Mouse (Mus musculus): ENCODE data around the gene Fkbp6.
"Not testable (repeated sequence)": the region's sequence is repeated elsewhere in the genome, so short reads cannot be mapped to it uniquely, and the experiment has no call there.

Fkbp6 gene

DNA sequence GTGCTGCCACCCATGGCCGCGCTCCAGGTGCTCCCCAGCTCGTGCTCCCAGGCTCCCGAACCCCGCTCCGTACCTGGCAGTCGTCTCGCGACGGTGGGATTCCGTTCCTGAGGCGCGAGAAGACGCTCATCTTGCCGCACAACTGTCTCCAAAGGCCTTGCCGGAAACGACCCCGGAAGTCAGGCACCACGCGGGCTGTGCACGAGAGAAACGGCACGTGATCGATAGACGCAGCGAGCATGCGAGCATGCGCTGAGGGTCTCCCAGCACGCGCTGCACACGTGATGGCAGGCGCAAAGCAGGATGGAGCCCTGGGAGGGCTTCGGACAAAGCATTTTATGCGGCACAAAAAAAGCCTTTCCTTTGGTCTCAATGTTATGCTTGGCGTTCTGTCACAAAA, at the start of gene Fkbp6:
TSS of gene Fkbp6 (minus strand) at position 183 of the 400 bp plus-strand sequence.
- DNase-seq (ENCODE audit: low spot score in 2 of 2) = no peak

DNA sequence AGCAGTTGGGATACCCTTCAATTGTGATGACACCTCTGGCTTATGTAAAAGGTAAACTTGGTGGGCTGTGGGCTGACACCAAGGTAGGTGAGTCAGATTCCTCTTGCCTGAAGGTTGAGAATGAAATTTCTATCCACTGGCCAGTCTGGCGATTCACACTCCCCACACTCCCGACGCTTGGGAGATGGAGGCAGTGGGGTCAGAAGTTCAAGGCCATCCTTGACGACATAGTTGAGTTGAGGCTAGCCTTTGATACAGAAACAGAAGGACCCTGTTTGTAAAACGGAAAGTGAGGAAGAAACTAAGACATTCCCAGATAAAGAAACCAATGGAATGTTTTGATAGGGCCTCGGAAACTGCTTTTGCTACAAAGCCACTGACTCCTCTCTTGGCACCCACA, 49.5 kb upstream of the Fkbp6 start:
- DNase-seq (ENCODE audit: low spot score in 2 of 2) = no peak

DNA sequence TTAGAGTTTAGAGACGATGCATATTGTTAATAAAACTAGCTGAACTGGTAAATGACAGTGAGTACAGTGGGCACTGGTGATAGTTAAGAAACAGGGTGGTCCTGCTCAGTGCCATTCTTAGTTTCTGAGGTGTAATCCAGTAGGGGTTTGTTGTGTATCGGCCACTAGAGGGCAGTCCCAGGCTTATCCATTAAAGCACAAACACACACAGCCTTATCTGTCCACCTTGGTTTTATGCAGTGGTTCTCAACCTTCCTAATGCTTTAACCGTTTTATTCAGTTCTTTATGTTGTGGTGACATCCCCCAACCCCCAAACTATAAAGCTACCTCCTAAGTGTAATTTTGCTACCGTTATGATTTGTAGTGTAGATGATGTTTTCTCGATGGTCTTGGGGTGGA, 46.0 kb upstream of the Fkbp6 start:
- DNase-seq (ENCODE audit: low spot score in 2 of 2) = no peak

DNA sequence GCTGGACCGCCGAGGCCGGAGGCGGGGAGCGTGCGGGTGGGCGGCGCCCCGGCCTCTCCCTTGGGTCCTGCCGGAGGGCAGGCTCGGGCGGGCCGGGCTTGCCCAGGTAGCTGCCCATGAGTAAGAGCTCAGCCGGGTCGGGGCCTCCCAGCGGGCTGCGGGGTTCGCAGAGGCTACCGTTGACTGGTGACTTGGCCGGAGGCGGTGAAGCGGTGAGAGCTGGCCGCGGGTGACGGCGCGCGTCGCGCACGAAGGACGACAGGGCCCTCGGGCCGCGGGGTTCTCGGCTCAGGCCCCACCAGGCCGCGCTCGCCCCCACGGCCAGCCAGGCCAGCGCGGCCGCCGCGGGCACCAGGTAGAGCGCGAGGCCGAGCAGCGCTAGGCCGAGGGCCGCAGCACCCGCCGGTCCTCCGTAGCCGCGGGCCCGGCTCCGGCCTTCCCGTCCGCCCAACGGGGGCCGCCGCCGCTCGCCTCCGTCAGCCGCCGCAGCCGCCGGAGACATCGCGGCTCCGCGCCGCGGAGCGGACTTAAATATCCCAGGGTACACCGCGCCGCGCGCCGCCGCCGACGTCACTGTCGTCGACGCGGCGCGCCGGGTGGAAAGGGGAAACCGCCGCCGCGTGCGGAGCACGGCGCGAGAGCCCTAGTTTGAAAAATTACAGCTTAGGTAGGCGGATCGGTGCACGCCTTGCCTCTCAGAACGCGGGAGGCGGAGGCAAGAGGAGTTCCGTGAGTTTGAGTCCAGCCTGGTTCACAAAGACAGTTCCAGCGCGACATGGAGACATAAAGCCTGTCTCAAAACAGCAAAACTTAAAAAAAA, 44.4 kb upstream of the Fkbp6 start, which contains the start of gene Pom121:
TSS of gene Pom121 (minus strand) at position 543 of the 820 bp plus-strand sequence.
- peak; percentile 62 to 76 for DNase-seq (ENCODE audit: low spot score in 2 of 2)

DNA sequence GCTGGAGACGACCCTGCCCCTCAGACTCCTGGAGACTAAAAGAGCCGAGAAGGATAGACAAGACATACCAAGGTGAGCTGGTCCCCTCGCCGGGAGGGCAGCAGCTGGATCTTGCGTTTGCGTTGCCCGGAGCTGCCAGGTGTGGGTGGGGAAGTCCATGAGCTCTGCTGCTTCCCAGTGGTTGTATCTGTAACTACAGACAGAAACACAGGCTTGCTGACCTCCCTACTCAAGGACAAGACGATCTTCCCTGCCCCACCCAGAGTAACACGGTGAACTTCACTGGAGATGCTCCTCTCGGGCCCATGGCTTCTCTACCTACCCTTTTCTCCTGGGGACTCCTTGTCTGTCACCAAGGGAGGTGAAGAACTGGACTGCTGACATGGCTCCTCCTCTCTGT, 33.9 kb upstream of the Fkbp6 start:
- no peak for DNase-seq (ENCODE audit: low spot score in 2 of 2)

DNA sequence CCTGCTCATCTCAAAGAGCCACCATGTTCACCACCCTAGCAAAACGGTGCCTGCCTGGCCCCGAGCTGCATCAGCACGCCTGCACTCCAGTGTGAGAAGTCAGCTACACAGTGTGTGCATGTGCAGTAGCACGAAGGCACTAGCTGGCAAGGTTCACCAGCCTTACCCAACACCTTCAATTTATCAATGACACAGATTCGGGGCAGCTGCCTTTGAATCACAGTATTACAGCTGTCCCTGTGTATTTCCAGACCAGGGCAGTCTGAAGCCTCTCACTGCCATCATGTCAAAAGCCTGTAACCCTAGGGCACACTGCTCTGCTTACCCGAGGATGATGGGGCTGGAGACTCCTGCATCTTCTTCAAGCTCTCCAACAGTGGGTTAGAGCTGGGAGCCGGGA, 32.9 kb upstream of the Fkbp6 start:
- DNase-seq (ENCODE audit: low spot score in 2 of 2) = no peak

DNA sequence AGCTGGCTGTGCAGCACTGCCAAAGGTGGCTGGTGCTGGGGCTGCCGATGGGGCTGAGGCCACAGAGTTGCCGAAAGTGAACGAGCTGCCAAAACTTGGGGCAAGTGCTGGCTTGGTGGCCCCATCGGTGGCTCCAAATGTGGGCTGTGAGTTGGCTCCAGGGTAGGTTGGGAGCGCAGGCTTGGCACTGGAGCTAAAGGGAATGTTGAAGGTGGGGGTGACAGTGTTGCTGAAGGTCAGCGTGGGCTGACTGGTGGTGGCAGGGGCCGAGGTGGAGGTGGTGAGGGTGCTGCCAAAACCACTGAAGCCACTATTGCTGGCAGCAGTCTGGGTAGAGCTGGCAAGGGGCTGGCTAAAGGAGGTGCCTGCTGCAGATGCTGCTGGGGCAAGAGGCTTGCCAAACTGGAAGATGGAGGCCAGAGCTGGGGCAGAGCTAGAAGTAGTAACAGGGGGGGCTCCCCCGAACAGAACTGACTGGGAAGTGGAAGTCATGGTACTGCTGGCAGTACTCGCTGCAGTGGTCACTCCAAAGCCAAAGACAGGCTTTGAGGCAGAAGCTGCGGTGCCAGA, 31.6 kb upstream of the Fkbp6 start:
- DNase-seq (ENCODE audit: low spot score in 2 of 2) = no peak

DNA sequence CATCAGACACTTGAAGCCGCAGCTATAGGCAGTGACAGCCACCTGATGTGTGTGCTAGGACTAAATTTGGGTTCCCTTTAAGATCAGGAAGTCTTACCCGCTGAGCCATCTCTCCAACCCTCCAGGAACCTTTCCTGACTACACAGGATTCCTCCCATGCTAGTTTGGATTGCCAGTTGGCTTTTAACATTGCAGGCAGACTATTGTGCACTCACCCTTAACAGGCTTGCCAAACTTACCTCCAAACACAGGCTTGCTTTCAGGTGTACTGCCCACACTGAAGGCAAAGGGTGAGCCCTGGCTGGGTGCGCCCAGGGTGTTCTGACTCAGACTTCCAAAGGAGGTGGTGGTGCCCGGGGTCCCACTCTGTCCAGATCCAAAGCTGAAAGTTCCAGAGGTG, 30.8 kb upstream of the Fkbp6 start:
- DNase-seq (ENCODE audit: low spot score in 2 of 2) = no peak

DNA sequence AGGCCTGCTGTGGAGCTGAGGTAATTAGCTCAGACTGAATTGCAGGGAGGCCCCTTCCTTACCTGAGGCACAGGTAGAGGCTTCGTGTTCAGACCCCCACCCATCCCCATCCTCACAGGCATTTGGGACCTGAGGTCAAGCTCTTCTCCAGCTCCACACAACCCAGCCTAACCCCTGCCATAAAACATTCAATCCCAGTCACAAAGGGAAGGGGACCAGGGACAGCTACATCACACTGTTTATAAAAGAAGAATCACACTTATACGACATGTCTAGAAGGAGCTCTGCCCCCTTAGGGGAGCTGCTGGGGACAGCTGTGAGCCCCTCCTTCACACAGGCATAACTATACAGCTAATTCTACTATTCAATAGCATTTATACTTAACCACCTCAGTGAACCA, 26.5 kb upstream of the Fkbp6 start:
- DNase-seq (ENCODE audit: low spot score in 2 of 2) = no peak

DNA sequence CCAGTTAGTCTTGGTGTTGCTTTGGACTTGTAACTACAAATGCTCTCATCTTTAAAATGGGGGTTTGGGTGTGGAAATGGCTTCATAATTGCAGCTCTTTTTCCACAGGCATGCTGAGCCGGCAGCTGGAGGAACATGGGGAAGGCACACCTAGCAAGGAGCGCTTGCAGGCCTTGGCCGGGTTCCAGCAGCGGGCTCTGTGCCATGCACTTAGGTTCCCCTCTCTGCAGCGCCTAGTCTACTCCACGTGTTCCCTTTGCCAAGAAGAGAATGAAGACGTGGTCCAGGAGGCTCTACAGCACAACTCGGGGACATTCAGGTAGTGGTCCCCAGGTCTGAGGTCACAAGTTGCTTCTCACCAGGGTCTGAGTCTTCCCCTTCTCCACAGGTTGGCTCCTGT, 25.3 kb upstream of the Fkbp6 start:
- DNase-seq (ENCODE audit: low spot score in 2 of 2) = no peak

DNA sequence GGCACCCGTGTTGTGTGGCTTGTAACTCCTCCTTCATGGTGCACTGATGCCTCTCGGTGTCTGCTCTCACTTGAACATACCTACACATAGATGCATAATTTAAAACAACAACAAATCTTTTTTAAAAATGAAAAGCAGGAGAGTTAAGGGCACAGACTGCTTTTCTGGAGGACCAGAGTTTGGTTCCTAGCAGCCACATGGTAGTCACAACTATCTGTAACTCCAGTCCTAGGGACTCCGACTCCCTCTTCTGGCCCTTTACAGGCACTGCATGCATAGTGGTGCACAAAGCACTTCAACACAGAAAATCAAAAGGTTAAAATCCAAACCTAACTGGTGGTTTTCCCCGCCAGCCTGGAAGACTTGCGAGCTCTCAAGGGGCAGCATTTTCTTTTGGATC, 23.8 kb upstream of the Fkbp6 start:
- DNase-seq (ENCODE audit: low spot score in 2 of 2) = no peak

DNA sequence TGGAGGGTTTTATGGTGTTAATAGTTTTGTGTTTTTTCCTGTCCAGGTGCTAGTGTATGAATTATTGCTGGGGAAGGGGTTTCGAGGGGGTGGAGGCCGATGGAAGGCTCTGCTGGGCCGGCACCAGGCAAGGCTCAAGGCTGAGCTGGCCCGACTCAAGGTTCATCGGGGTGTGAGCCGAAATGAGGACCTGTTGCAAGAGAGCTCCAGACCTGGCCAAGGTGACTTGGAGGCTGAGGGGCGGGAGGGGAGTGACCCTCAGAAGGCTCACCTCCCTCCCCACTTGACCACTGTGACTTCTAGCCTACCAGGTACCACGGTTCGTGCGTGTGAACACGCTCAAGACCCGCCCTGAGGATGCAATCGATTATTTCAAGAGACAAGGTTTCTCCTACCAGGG, 21.4 kb upstream of the Fkbp6 start:
- DNase-seq (ENCODE audit: low spot score in 2 of 2) = no peak

DNA sequence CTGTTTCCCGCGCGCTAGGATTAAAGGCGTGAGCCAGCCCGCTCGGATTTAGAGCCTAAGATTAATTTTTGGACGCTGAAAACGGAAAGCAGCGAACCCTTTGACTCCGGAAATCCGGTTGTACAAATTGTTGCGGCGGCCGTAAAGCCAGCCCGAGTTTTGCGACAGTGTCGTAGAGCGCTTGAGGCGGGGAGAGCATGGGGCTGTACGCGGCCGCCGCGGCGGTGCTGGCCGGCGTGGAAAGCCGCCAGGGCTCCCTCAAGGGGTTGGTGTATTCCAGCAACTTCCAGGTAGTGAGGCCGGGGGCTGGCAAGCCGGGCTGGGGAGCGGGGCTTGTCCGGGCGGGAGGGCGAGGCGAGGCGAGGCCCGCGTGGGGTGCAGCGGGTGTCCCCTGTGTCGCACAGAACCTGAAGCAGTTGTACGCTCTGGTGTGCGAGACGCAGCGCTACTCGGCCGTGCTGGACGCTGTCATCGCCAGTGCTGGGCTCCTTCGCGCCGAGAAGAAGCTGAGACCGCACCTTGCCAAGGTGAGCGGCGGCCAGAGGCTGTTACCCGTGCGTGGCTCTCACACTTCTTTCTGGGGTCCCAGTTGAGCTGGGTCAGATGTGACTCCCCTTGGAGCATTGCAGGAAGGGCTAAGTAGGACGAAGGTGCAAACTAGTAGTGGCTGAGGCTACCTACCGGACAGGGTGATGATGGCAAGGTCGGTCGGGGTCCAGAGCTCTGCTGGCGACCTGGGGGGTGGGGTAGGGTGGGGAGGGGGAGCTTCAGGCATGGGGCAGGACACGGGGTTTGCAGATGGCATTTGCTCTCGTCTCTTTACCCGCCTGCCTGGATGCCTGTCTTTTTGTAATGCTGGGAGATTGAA, 20.2 kb upstream of the Fkbp6 start, which contains the start of gene Nsun5:
TSS of gene Nsun5 (plus strand) at position 167 of the 868 bp plus-strand sequence.
- peak; percentile 88 to 95 for DNase-seq (ENCODE audit: low spot score in 2 of 2)

DNA sequence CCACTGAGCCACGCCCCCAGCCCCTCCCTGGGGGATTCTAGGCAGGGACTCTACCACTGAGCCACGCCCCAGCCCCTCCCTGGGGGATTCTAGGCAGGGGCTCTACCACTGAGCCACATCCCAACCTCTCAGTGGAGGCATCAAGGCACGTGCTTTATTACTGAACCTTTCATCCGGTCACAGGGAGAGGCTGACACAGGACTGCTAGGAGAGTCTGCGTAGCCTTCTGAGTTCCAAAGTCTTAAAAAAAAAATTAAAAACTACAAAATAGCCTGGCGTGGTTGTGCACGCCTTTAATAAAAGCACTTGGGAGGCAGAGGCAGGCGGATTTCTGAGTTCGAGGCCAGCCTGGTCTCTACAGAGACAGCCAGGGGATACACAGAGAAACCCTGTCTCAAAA, 19.4 kb upstream of the Fkbp6 start:
- not testable (repeated sequence) for DNase-seq (ENCODE audit: low spot score in 2 of 2)

DNA sequence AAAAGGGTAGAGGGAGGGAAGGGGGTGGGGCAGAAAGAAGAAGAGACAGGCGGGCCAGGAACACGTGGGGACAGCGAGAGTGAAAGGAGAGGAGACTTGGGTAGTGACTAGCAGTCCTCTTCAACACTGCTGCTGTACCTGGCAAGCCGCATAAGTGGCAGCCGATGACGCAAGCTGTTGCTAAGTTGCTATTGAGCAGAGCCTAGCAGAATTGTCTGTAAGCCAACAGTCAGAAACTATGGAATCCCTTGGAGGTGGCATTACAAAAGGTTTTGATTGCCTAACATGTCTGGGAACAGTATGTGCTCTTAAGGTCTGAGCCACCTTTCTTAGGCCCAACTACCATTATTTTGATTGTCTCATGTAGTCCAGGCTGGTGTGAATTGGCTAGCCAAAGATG, 18.5 kb upstream of the Fkbp6 start:
- DNase-seq (ENCODE audit: low spot score in 2 of 2) = no peak

DNA sequence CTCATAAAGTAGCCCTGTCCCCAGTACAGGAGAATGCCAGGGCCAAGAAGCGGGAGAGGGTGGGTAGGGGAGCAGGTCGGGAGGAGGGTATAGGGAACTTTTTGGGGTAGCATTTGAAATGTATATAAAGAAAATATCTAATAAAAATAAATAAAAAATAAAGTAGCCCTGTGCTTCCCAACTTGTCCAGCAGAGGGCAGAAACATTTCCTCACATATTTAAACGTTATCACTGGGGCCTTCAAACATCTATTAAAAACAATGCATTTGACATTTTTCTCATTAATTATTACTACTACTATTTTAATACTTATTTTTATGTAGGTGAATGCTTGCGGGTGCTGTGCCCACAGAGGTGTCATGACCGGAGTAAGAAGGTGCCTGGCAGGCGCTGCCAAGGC, 18.0 kb upstream of the Fkbp6 start:
- DNase-seq (ENCODE audit: low spot score in 2 of 2) = no peak

DNA sequence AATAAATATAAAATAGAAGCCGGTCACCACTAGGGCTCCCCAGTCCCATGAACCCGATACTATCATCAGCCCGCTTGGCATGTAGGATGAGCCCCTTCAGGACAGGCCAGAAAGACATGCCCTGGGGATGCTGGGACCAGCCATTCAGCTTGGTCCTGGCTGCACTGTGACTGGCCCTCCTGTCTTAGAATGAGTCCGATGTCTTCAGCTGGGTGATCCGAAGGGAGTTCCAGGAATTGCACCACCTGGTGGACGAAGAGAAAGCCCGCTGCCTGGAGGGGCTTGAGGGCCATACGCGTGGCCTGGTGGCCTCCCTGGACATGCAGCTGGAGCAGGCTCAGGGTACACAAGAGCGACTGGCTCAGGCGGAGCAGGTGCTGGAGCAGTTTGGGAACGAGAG, 13.7 kb upstream of the Fkbp6 start:
- no peak for DNase-seq (ENCODE audit: low spot score in 2 of 2)

DNA sequence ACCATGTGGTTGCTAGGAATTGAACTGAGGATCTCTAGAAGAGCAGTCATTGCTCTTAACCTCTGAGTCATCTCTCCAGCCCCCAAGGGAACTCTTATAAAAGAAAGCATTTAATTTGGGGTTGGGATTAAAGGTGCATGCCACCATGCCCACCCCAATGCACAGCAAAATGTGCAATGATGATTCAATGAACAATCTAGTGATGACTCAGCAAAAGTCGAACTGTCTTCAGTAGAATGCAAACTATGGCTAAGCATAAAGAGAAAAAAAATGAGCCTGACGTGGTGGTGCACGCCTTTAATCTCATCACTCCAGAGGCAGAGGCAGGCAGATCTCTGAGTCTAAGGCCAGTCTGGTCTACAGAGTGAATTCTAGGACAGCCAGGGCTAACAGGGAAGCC, 12.7 kb upstream of the Fkbp6 start:
- no peak for DNase-seq (ENCODE audit: low spot score in 2 of 2)

DNA sequence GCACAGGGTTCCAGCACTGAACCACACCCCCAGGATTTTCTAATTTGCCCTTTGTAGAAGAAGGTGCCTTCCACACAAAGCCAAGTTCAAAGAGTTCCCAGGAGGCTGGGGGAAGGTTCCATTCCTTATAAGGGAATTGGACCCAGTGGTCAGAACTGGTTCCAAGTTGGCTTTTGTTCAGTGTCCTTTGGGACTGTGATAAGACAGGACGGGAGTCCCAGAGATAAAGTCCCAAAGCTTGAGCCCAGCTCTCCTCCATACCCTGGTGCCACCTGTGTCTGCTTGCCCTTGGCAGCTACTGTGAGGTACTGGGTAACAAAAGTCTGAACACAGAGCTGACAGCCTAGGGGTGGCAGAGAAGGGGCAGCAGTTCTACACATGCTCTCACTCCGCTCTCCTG, 9.9 kb upstream of the Fkbp6 start:
- DNase-seq (ENCODE audit: low spot score in 2 of 2) = no peak

DNA sequence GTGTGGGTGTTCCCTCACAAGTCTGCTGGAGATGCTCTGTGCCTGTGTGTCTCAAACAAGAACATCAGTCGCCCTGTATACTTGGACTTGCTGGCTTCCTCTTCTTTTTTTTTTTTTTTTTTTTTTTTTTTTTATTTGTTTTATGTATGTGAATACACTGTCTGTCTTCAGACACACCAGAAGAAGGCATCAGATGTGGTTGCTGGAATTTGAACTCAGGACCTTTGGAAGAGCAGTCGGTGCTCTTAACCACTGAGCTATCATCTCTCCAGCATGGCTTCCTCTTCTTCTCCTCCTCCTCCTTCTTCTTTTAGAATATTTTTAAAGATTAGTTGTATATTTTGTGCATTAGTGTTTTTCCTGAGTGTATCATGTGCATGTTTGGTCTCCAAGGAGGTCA, 7.7 kb upstream of the Fkbp6 start:
- DNase-seq (ENCODE audit: low spot score in 2 of 2) = no peak

DNA sequence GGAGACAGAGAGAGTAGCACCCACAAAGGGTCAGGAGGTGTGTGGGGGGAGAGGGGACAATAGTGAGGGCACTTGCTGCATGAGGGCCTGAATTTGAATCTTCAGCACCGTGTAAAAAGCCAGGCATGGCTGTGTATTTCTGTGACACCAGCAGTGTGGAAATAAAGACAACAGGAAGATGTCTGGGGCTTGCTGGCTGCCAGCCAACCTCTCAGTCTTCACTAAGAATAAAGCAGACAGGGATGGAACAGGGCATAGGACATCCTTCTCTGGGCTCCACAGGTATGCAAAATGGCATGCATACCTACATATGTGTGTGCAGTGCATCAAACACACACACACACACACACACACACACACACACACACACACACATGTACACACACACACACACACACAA, 6.2 kb upstream of the Fkbp6 start:
- DNase-seq (ENCODE audit: low spot score in 2 of 2) = no peak

DNA sequence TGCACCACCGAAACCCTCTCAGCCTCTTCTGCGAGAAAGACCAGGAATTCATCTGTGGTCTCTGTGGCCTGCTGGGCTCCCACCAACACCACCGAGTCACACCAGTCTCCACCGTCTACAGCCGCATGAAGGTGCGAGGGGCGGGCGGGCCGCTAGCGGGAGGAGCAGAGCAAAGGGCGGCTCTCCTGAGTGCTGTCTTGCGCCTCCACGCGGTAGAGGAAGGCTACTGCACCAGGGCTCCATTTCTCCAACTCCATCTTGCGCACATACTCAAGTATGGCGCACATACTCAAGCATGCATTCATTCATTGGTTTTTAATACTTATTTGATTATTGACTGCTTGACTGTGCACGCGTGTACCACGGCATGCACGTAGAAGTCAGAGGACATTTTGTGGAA, 3.7 kb upstream of the Fkbp6 start:
- DNase-seq (ENCODE audit: low spot score in 2 of 2) = no peak

DNA sequence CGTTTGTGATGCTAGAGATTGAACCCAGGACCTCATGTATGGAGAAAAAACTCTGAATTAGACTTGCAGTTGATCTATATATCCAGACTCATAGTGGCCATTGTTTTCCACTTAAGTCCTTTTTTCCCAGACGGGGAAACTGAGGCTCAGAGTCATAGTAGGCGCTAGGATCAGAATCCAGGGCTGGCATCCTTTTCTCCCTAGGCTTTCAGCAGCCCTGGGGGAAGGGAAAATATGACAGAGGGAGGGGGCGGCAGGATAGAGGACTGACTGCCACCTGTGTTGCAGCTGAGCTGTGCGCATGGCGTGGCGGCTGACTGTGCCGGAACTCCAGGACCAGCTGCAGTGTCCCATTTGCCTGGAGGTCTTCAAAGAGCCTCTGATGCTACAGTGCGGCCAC, 3.2 kb upstream of the Fkbp6 start, which contains the start of gene Trim50:
TSS of gene Trim50 (plus strand) at position 301 of the 400 bp plus-strand sequence.
- DNase-seq (ENCODE audit: low spot score in 2 of 2) = no peak
